Mouse (Mus musculus) kidney, adult 2 months (tissue): ENCODE results near the gene 1110008L16Rik. TPM values are rescaled to one million over a fixed set of nuclear protein-coding genes. Genes with fewer than 3 reads are reported as not detected.

Source experiments
- DNase-seq: peaks from one replicate; pipeline ENCODE4 v3.0.0; 2021
- H3K27ac ChIP-seq: fragments of 200-500 bp; 2 replicates; pipeline ENCODE4 v1.5.1; 2012; ENCODE audit warnings: low read depth, low read length, control low read depth, inconsistent platforms; ENCODE audit not compliant: insufficient read depth
- H3K27me3 ChIP-seq: fragments of 200-500 bp; replicated peaks from 2 replicates; pipeline ENCODE4 v1.6.1; 2012; ENCODE audit warnings: mild to moderate bottlenecking, moderate library complexity, low read length, inconsistent platforms; ENCODE audit not compliant: control insufficient read depth, insufficient read depth
- H3K36me3 ChIP-seq: fragments of 200-500 bp; 2 replicates; pipeline ENCODE4 v1.6.1; 2012; ENCODE audit warnings: mild to moderate bottlenecking, moderate library complexity, low read length, inconsistent platforms; ENCODE audit not compliant: control insufficient read depth, insufficient read depth
- H3K4me1 ChIP-seq: fragments of 200-500 bp; 2 replicates; pipeline ENCODE4 v1.6.1; 2011; ENCODE audit warnings: low read length; ENCODE audit not compliant: control insufficient read depth, insufficient read depth
- H3K4me3 ChIP-seq: fragments of 200-500 bp; 2 replicates; pipeline ENCODE4 v1.5.1; 2011; ENCODE audit warnings: mild to moderate bottlenecking, low read depth, low read length, control low read depth; ENCODE audit not compliant: insufficient read depth
- CTCF ChIP-seq: fragments of 200-500 bp; conservative IDR thresholded peaks from 2 replicates; pipeline ENCODE4 v1.5.1; 2011; ENCODE audit warnings: low read depth, mild to moderate bottlenecking, control low read depth, low read length, moderate library complexity, mixed read lengths; ENCODE audit not compliant: insufficient read depth, insufficient read length
- POLR2A ChIP-seq: fragments of 200-500 bp; IDR thresholded peaks from one replicate; pipeline ENCODE4 v1.6.1; 2011; ENCODE audit warnings: low read depth, low read length, control low read depth
- whole genome bisulfite sequencing: fragments of 180-500 bp; shearing (Covaris S2); methylation state at CpG from one replicate; pipeline ENCODE4 v1.1.7; 2018; 5-methylcytosine and 5-hydroxymethylcytosine counted together
- polyA plus RNA-seq: library from polyadenylated mRNA; depleted of rRNA; stranded (reverse); fragments of >200 nt; gene quantifications from 2 replicates; pipeline ENCODE4 v1.2.3, GENCODE M21; 2012

1110008L16Rik gene
- polyA plus RNA-seq, 1 experiment = 12.5 TPM

DNA sequence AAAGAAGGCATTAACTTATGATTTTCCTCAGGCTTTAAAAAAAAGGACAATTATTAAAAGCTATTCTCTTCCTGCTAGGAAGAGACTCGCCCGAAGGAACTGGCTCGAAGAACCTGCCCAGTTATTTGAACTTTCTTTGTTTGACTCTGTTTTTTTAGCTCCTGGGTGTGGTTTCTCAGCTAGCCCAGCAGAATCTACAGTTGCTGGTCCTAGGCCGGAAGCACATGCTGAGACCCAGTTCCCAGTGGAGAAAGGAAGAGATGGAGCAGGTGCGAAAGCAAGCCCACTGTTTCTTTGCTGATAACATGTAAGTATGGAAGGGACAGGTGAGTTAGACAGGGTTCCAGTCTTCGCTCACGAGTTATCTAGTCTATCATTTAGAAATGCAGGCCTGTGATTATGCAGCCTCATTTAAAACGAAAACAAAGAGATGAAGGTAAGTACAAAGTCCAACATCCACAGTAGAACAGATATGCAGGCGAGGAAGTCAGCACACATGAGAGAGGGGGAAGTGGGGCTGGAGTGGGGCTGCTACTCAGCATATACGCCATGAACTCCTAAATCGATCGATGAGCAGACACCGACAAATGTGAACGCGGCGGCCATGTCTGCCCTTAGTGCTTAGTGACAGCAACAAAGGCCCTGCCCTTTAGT lies 77.7 kb downstream of the 1110008L16Rik start:
- Histone ChIP-seq H3K27ac (no peak overlapping the region), H3K4me3 (no peak overlapping the region), H3K4me1 (no peaks in the 10 kb centered on the region), H3K27me3 (no peaks in the 10 kb centered on the region), H3K36me3 (no peaks in the 10 kb centered on the region)
- peak; percentile 38 for DNase-seq
- 78% methylated on average over 16 of the region's 16 CpGs for WGBS
- TF ChIP-seq CTCF = no peak
- TF ChIP-seq POLR2A = no peak

DNA sequence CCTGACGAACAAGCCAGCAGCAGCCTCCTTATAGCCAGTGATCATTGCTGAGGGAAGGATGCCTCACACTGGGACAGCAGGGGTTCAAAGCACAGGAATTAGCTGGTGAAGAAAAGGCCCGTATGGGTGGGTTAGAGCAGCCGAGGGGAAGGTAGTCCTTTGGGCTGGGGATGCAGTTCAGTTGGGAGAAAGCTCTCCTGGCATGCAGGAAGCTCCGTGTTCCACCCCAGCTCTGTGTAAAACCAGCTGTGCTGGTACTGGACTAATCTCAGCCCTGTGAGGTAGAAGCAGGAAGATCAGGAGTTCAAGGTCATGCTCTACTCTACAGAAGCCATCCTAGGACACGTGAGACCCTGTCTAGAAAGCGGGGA lies 78.2 kb downstream of the 1110008L16Rik start:
- Histone ChIP-seq H3K4me1 (no peaks in the 10 kb centered on the region), H3K27ac (no peak overlapping the region), H3K4me3 (no peak overlapping the region), H3K36me3 (no peaks in the 10 kb centered on the region), H3K27me3 (no peaks in the 10 kb centered on the region)
- no peak for TF ChIP-seq CTCF
- TF ChIP-seq POLR2A = no peak
- no peak for DNase-seq
- WGBS = 70% methylated on average over 6 of the region's 6 CpGs

DNA sequence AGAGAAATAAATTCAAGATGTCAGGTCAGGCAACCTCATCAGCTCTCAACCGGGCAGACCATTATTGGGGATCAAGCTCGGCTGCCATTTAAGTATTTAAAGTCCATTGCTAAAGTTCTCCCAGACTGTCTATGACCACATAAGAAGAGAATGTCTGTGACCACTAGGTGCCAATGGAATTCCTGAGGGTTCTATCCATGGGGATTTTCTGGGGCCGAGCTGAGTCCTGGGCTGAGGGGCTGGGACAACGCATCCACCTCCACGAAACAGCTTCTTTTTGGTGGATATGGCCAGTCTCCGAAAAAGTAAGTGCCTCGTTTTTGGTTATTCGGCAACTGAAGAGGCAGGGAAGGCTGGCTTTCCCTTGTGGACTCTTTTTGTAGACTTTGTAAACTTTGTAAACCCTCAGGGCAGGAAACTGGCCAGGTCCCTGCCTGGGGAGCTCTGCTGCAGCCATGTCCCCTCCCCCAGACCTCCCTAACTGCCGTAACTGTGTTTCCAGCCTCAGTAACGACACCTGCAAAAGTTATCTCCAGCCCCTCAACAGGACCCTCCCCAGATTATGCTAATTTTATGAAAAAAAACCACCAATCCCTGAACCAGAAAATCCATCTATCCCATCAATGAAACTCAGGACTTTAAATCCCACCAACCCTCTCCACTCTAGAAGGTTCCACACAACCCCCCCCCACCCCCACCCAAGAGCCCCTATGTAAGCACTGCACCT lies 84.8 kb downstream of the 1110008L16Rik start, which contains the start of gene Psma6:
Psma6 (plus strand) TSS at position 200 of the 727 bp plus-strand sequence.
- Histone ChIP-seq H3K4me1 (no peaks in the 10 kb centered on the region), H3K4me3 (no peak within 1 kb of the TSS), H3K27ac (no peak within 1 kb of the TSS), H3K27me3 (no peaks in the 10 kb centered on the region), H3K36me3 (no peaks in the 10 kb centered on the region)
- 81% methylated on average over 10 of the region's 10 CpGs for WGBS
- no peak for TF ChIP-seq CTCF
- no peak for TF ChIP-seq POLR2A
- DNase-seq = no peak

DNA sequence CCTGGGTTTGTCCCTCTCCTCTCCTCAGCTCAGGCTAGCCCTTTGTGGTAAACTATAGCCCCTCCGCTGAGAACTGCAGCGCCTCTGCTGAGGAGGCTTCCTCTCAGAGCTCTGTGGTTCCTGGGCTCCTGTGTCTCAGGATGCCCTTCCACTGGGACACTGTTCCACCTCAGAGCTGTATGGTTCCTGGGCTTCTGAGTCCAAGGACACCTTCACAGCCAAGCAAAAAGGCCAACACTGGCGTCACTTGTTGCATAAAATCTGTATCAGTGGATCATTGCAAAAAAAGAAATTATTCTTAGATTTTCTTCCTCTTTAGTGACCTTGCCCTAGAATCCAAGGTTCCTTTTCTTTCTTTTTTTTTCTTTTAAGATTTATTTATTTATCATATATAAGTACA lies 85.4 kb downstream of the 1110008L16Rik start:
- no peak for DNase-seq
- Histone ChIP-seq H3K4me3 (no peak overlapping the region), H3K36me3 (no peaks in the 10 kb centered on the region), H3K27me3 (no peaks in the 10 kb centered on the region), H3K4me1 (no peaks in the 10 kb centered on the region), H3K27ac (no peak overlapping the region)
- 92% methylated on average over 3 of the region's 3 CpGs for WGBS
- TF ChIP-seq POLR2A (no peak), CTCF (no peak)

DNA sequence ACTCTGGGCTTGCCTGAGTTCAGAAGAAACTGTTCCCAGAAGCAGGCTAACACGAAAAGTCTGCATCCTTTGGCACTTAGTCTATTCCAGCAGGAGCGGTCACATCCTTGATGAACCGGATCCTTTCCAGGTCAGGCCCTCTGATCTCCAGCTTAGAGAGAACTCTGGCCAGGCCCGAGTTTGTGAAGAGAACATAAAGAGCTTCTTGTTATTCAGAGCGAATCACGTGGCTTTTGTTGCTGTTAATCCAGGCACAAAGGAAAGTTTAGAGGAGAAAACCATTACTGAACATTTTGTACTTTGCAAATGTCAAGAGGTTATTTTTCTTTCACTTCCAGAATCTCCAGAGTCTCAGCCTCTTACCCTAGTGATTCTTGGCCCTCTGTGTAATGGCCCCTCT lies 86.6 kb downstream of the 1110008L16Rik start:
- no peak overlapping the region for H3K27ac ChIP-seq
- H3K4me1 ChIP-seq = no peaks in the 10 kb centered on the region
- WGBS = 46% methylated on average over 6 of the region's 6 CpGs
- no peak overlapping the region for H3K4me3 ChIP-seq
- peak; percentile 75 for DNase-seq
- no peak for TF ChIP-seq CTCF
- no peaks in the 10 kb centered on the region for H3K36me3 ChIP-seq
- H3K27me3 ChIP-seq = no peaks in the 10 kb centered on the region

DNA sequence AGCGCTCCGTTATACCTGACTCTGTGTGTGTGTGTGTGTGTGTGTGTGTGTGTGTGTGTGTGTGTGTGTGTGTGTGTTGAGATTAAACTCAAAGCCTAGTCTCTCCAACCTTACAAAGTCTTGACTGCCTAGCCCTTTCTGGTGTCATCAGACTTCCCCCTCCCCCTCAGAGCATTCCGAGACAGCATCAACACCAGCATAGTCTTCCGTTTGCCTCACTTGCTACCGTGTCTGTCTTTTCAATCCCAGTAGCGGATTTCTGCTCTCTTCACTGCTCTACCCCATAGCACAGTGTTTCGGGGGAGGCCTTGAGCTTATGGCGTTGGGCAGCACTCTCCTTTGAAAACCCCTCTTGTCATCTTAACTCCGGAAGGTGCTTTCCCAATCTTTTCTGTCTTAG lies 87.1 kb downstream of the 1110008L16Rik start:
- 88% methylated on average over 9 of the region's 9 CpGs for WGBS
- Histone ChIP-seq H3K27ac (no peak overlapping the region), H3K27me3 (no peaks in the 10 kb centered on the region), H3K4me1 (no peaks in the 10 kb centered on the region), H3K36me3 (no peaks in the 10 kb centered on the region), H3K4me3 (no peak overlapping the region)
- TF ChIP-seq POLR2A (no peak), CTCF (no peak)
- no peak for DNase-seq

DNA sequence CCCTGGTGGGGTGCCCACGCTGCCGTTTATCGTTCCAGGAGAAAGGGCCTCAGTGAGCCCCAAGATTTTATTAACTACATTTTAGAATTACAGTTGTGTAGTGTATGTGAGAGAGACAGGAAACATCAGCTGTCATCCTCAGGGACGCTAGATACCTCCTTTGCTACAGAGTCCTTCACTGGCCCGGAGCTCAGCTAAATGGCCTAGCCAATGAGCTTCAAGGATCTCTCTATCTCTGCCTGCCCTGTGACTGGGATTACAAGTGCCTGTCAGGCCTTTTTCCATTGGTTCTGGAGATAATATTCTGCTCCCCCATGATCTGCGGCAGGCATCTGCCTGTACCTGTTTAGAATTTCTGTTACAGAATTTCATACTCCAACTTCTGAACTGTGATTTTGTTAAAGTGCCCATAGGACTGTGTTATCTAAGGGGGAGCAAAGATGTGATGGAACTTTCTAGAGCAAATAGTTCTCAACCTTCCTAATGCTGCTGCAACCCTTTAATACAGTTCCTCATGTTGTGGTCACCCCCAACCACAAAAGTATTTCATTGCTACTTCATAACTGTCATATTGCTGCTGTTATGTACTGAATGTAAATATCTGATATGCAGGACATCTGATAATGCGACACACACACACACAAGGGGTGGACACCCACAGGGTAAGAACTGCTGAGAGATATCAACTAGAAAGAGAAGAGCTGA lies 87.9 kb downstream of the 1110008L16Rik start:
- DNase-seq = no peak
- WGBS = 85% methylated on average over 7 of the region's 7 CpGs
- H3K4me1 ChIP-seq = no peaks in the 10 kb centered on the region
- no peak overlapping the region for H3K4me3 ChIP-seq
- H3K27ac ChIP-seq = no peak overlapping the region
- TF ChIP-seq CTCF (no peak), POLR2A (no peak)
- H3K27me3 ChIP-seq = no peaks in the 10 kb centered on the region
- H3K36me3 ChIP-seq = no peaks in the 10 kb centered on the region
